Mouse (Mus musculus): ENCODE measurements around the gene Slbp. TPM values are rescaled to one million over a fixed set of nuclear protein-coding genes. Genes with fewer than 3 reads are reported as not detected.

Gene Slbp
- polyA plus RNA-seq (2017; shearing (Covaris generic)) = 171 TPM

GRCm38 (mm10) chr5:33651921-33652782 is at the start of gene Slbp:
TSS of gene Slbp (minus strand) at chr5:33652574.

GRCm38 (mm10) chr5:33657787-33658663 is 5.7 kb upstream of the Slbp start, which contains the start of the genes Tacc3 and Tmem129:
TSS of gene Tacc3 (plus strand) at chr5:33658128.
TSS of gene Tmem129 (minus strand) at chr5:33658416.

GRCm38 (mm10) chr5:33629301-33629987 is 22.9 kb downstream of the Slbp start, which contains the start of the genes Fam53a and Gm9903:
TSS of gene Fam53a (minus strand) at chr5:33629635.
TSS of gene Gm9903 (plus strand) at chr5:33629925.

Other genes starting within 250 kb of the Slbp start
- not detected for gene Nkx1-1, start 218.6 kb downstream of the Slbp start, polyA plus RNA-seq (2017; shearing (Covaris generic))
- 22.1 TPM for gene Fam53a, start 22.9 kb downstream of the Slbp start, polyA plus RNA-seq (2017; shearing (Covaris generic))
- 1.4 TPM for gene Gm9903, start 22.6 kb downstream of the Slbp start, polyA plus RNA-seq (2017; shearing (Covaris generic))
- 21.1 TPM for gene Tacc3, start 5.6 kb upstream of the Slbp start, polyA plus RNA-seq (2017; shearing (Covaris generic))
- gene Tmem129, start 5.8 kb upstream of the Slbp start, polyA plus RNA-seq (2017; shearing (Covaris generic)) = 38.6 TPM
- gene Fgfr3, start 69.1 kb upstream of the Slbp start, polyA plus RNA-seq (2017; shearing (Covaris generic)) = not detected
- gene Letm1, start 130.2 kb upstream of the Slbp start, polyA plus RNA-seq (2017; shearing (Covaris generic)) = 16.0 TPM
- 8.1 TPM for gene Nsd2, start 168.2 kb upstream of the Slbp start, polyA plus RNA-seq (2017; shearing (Covaris generic))

Data from CD4-positive, CD25-positive, alpha-beta regulatory T cell, adult 9 weeks (primary cell).